Mouse (Mus musculus): ENCODE data around the gene Rnaseh2c.

DNA sequence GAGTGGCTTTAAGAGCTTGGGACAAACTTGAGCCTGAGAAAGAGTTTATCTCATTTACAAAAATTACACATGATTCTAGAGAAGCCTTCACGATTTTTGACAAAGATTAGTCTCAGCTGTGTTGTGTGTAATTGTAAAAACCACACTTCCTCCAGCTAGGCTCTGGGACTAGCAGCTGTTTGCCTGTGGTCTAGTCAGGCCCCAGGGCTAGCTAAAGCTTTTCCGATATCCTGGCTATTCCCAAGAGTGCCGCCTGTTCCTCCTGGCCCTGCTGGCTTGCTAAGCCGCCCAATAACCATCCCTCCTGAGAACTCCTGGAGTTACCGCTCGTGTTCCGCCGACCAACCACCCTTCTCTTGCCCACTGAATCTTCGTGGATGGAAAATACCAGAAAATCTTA lies 30.4 kb downstream of the Rnaseh2c start:
- TF ChIP-seq EP300 (IDR thresholded peaks at IDR 0.05; ENCODE audit: low read depth) = no peak
- no peak for TF ChIP-seq CTCF (IDR thresholded peaks at IDR 0.05; ENCODE audit: low read depth)
